In genomic region chrX:105939245-105939644, GRCm38 (mm10) we compare ENCODE assay signal across 9 mouse cellular contexts.
"Had no signal": no experiment of that assay in that cellular context is flagged by ENCODE, and none has a peak within 500 bp of the region (broad histone marks: within the 10 kb centered on the region; RNA-seq: fewer than 3 reads in every experiment).

No protein-coding gene starts in this region.

- DNase-seq: liver, postnatal 0 days; lung, adult 2 months; lung, postnatal 14 days; lung, postnatal 36 days; right cerebral cortex, postnatal 14 days; spleen, adult 18-20 months; thymus, adult 18-20 months; thymus, postnatal 25 days; thymus, postnatal 4 days had no signal
